Mouse (Mus musculus): ENCODE data around the gene Vps45. TPM values are rescaled to one million over a fixed set of nuclear protein-coding genes. Genes with fewer than 3 reads are reported as not detected.
"Not testable (repeated sequence)": the region's sequence is repeated elsewhere in the genome, so short reads cannot be mapped to it uniquely, and the experiment has no call there.

The Vps45 gene
- total and polyA plus RNA-seq, 2 experiments: 2.1 to 10.7 TPM

- Histone ChIP-seq H3K79me2 (ENCODE audit: control insufficient read depth, insufficient read depth, low read length) (no peaks in the 10 kb centered on the region), H3K36me3 (ENCODE audit: control insufficient read depth, insufficient read depth, low read length) (no peaks in the 10 kb centered on the region)
These were observed 77.8 kb downstream of the Vps45 start for GRCm38 (mm10) chr3:95980276-95980970.

GRCm38 (mm10) chr3:95978265-95978664 lies 80.0 kb downstream of the Vps45 start:
- TF ChIP-seq POLR2A (IDR thresholded peaks at IDR 0.05; ENCODE audit: extremely low read depth, insufficient read depth, low read length): no peak
- TF ChIP-seq CTCF (IDR thresholded peaks at IDR 0.05; ENCODE audit: low read depth, low read length): no peak
- Histone ChIP-seq H3K9ac (ENCODE audit: low read depth, low read length) (no peak overlapping the region), H3K79me2 (ENCODE audit: control insufficient read depth, insufficient read depth, low read length) (no peaks in the 10 kb centered on the region), H3K4me1 (ENCODE audit: control insufficient read depth, insufficient read depth, low read length) (no peaks in the 10 kb centered on the region), H3K27ac (replicated peaks; ENCODE audit: insufficient read depth, low read depth, low read length) (no peak overlapping the region), H3K27me3 (ENCODE audit: control insufficient read depth, insufficient read depth, low read length) (0 out of 2 replicates have a peak, but pooled peaks cover 2% of the 10 kb centered on the region), H3K36me3 (ENCODE audit: control insufficient read depth, insufficient read depth, low read length) (no peaks in the 10 kb centered on the region), H3K4me3 (ENCODE audit: insufficient read depth, low read depth, low read length) (no peak overlapping the region)
- no peak for DNase-seq (ENCODE audit: extremely low read depth, low read depth, low spot score)
- WGBS: 67% methylated on average over 9 of the region's 9 CpGs

More at GRCm38 (mm10) chr3:95980276-95980970, 77.8 kb downstream of the Vps45 start:
- TF ChIP-seq POLR2A (IDR thresholded peaks at IDR 0.05; ENCODE audit: extremely low read depth, insufficient read depth, low read length) (no peak), CTCF (IDR thresholded peaks at IDR 0.05; ENCODE audit: low read depth, low read length) (no peak)
- no peaks in the 10 kb centered on the region for H3K4me1 ChIP-seq (ENCODE audit: control insufficient read depth, insufficient read depth, low read length)
- no peak overlapping the region for H3K4me3 ChIP-seq (ENCODE audit: insufficient read depth, low read depth, low read length)
- no peak overlapping the region for H3K9ac ChIP-seq (ENCODE audit: low read depth, low read length)
- 88% methylated on average over 12 of the region's 12 CpGs for WGBS
- no peak for DNase-seq (ENCODE audit: extremely low read depth, low read depth, low spot score)
- no peak overlapping the region for H3K27ac ChIP-seq (replicated peaks; ENCODE audit: insufficient read depth, low read depth, low read length)
- no peaks in the 10 kb centered on the region for H3K27me3 ChIP-seq (ENCODE audit: control insufficient read depth, insufficient read depth, low read length)

- not testable (repeated sequence) for H3K36me3 ChIP-seq (ENCODE audit: control insufficient read depth, insufficient read depth, low read length); DNase-seq (ENCODE audit: extremely low read depth, low read depth, low spot score); H3K27me3 ChIP-seq (ENCODE audit: control insufficient read depth, insufficient read depth, low read length); H3K4me1 ChIP-seq (ENCODE audit: control insufficient read depth, insufficient read depth, low read length); H3K79me2 ChIP-seq (ENCODE audit: control insufficient read depth, insufficient read depth, low read length); H3K4me3 ChIP-seq (ENCODE audit: insufficient read depth, low read depth, low read length); H3K9ac ChIP-seq (ENCODE audit: low read depth, low read length)
- 0 out of 2 replicates have a peak overlapping the region, but pooled peaks have one; percentile 19 for H3K27ac ChIP-seq (replicated peaks; ENCODE audit: insufficient read depth, low read depth, low read length)
- WGBS: 92% methylated on average over 7 of the region's 7 CpGs
These were observed 80.7 kb downstream of the Vps45 start for GRCm38 (mm10) chr3:95977587-95977986.

GRCm38 (mm10) chr3:95977079-95977478 lies 81.2 kb downstream of the Vps45 start:
- peak overlapping the region; percentile 19; the same call in 1 of the 2 replicates for H3K27ac ChIP-seq (replicated peaks; ENCODE audit: insufficient read depth, low read depth, low read length)
- H3K79me2 ChIP-seq (ENCODE audit: control insufficient read depth, insufficient read depth, low read length): no peaks in the 10 kb centered on the region
- peaks cover 7% of the 10 kb centered on the region; the same call in 1 of the 2 replicates for H3K27me3 ChIP-seq (ENCODE audit: control insufficient read depth, insufficient read depth, low read length)
- peak; percentile 27 for DNase-seq (ENCODE audit: extremely low read depth, low read depth, low spot score)
- no peak overlapping the region for H3K4me3 ChIP-seq (ENCODE audit: insufficient read depth, low read depth, low read length)
- 70% methylated on average over 3 of the region's 3 CpGs for whole genome bisulfite sequencing
- no peaks in the 10 kb centered on the region for H3K36me3 ChIP-seq (ENCODE audit: control insufficient read depth, insufficient read depth, low read length)
- H3K4me1 ChIP-seq (ENCODE audit: control insufficient read depth, insufficient read depth, low read length): no peaks in the 10 kb centered on the region
- no peak overlapping the region for H3K9ac ChIP-seq (ENCODE audit: low read depth, low read length)
- TF ChIP-seq CTCF (IDR thresholded peaks at IDR 0.05; ENCODE audit: low read depth, low read length) (no peak), POLR2A (IDR thresholded peaks at IDR 0.05; ENCODE audit: extremely low read depth, insufficient read depth, low read length) (no peak)

- Histone ChIP-seq H3K27ac (replicated peaks; ENCODE audit: insufficient read depth, low read depth, low read length) (no peak overlapping the region), H3K27me3 (ENCODE audit: control insufficient read depth, insufficient read depth, low read length) (peaks cover 7% of the 10 kb centered on the region; the same call in 1 of the 2 replicates), H3K4me1 (ENCODE audit: control insufficient read depth, insufficient read depth, low read length) (no peaks in the 10 kb centered on the region), H3K36me3 (ENCODE audit: control insufficient read depth, insufficient read depth, low read length) (no peaks in the 10 kb centered on the region), H3K9ac (ENCODE audit: low read depth, low read length) (no peak overlapping the region), H3K79me2 (ENCODE audit: control insufficient read depth, insufficient read depth, low read length) (no peaks in the 10 kb centered on the region), H3K4me3 (ENCODE audit: insufficient read depth, low read depth, low read length) (no peak overlapping the region)
- TF ChIP-seq CTCF (IDR thresholded peaks at IDR 0.05; ENCODE audit: low read depth, low read length) (no peak), POLR2A (IDR thresholded peaks at IDR 0.05; ENCODE audit: extremely low read depth, insufficient read depth, low read length) (no peak)
- no peak for DNase-seq (ENCODE audit: extremely low read depth, low read depth, low spot score)
- 19% methylated on average over 34 of the region's 34 CpGs for WGBS
These were observed 85.2 kb downstream of the Vps45 start for GRCm38 (mm10) chr3:95972873-95973634.
